Mouse (Mus musculus): Measurements from ENCODE around the gene Tmem239. TPM values are rescaled to one million over a fixed set of nuclear protein-coding genes. Genes with fewer than 3 reads are reported as not detected.

Tmem239 gene
- polyA plus RNA-seq, 1 experiment from 2014 or later = not detected

DNA sequence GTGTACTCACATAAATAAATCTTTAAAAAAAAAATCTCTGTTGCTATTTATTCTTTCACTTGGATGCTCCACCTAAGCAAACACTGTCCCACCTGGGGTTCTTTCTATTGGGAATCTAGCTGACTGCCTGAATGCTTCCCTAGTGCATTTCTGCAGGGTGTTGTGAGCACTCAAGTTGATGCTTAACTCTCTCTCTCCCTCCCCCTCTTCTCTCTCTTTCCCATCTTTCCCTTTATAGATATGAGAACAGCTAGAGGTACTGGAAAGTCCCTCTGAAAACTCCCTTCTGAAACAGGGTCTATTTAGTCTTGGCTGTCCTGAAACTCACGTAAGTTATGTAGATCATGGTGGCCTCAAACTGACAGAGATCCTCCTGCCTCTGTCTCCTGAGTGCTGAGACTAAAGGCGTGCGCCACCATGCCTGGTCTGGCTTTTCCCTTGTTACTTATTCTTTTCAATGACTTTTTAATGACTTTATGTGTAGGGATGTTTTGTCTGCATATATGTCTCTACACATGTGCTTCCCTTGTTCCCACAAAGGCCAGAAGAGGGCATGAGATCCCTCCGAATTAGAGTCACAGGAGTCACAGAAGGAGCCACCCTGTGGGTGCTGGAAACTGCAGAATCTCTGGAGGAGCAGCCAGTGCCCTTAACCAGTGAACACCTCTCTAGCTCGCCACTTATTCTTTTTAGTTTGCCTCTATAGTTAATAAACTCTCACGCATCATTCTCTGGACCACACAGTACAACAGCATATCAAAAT, 8.0 kb downstream of the Tmem239 start:
- Histone ChIP-seq H3K4me3 (replicated peaks) (no peak overlapping the region), H3K27me3 (peaks cover 5% of the 10 kb centered on the region; the same call in 1 of the 2 replicates), H3K9me3 (no peaks in the 10 kb centered on the region), H3K4me2 (no peak overlapping the region), H3K9ac (no peak overlapping the region), H3K36me3 (replicated peaks) (peaks cover 10% of the 10 kb centered on the region), H3K4me1 (0 out of 2 replicates have a peak, but pooled peaks cover 4% of the 10 kb centered on the region), H3K27ac (no peak overlapping the region)
- 79% methylated on average over 6 of the region's 6 CpGs for WGBS
- no peak for ATAC-seq (ENCODE audit: low FRiP score)

DNA sequence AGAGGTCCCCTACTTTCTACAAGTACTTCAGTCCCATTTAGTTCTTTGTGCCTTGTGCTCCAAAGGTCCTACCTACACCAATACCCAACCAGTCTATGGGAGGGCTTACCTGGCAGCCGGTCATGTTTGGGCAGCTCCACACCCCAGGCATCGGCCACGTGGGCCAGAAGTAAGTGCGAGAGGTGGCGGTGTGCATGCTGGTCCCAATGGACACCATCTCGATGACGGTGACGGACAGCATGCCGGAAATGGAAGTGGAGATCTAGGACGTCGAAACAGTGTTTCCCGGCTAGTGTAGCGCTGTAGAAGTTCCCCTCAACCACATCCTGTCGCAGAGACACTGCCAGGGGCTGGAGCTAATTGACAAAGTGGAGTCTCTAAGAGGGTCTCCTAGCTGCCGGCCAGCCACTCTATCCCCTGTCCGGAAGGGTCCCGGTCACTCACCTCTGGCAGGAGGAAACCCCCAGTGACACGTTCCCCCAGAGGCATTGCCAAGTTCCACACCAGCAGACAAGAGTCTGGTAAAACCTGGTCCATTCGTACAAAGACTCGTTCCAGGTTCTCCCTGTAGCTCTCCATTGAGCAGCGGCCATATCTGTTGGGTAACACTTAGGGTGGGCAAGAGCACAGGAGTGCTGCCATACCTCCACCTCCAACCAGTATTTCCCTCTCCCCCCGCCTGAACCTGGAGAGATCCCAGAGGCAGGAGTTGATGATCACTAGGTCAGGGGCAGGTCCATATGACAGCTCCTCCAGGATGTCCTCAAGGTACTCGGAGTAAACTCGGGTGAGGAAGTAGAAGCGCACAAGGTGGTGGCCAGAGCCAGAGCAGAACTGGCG, 15.7 kb downstream of the Tmem239 start:
- H3K4me3 ChIP-seq (replicated peaks) = no peak overlapping the region
- 95% methylated on average over 26 of the region's 26 CpGs for WGBS

DNA sequence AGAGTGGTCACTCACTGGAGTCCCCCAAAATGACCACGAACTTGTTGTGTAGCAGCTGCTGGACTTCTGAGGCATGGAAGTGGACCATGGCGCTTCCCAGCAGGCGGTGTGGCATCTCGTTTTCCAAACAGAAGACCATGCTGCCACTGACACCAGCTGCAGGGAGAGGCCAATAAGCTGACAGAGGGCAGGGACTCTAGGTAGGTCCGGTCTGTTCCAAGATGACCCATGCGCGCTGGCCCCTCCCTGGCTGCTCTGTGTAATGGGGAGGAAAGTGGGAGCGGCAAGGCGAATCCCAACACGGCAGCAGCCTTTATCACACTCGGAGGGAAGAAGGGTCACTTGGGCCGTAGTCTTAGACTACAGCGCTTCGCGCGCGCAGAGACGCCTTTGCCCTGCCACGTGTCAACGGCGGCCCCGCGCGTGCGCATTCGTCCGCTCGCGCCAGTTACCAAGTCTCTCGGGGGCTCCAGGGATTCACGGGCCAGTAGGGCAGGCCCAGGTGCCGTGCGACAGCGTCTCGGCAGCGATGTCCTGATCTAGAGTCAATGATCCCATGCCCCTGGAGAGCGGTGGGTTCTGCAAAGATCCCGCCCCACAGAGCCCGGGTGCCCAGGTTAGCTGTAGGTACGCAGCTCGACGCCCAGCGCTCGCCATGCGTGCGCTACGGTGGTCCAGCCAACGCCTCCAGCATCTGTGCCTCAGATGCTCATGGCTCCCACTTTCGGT, 17.3 kb downstream of the Tmem239 start:
- H3K36me3 ChIP-seq (replicated peaks) = peaks cover 21% of the 10 kb centered on the region
- 18% methylated on average over 49 of the region's 49 CpGs for WGBS

More for the DNA sequence above, 15.7 kb downstream of the Tmem239 start:
- no peaks in the 10 kb centered on the region for H3K27me3 ChIP-seq
- H3K36me3 ChIP-seq (replicated peaks) = peaks cover 24% of the 10 kb centered on the region
- no peak overlapping the region for H3K27ac ChIP-seq
- H3K4me2 ChIP-seq = no peak overlapping the region
- no peaks in the 10 kb centered on the region for H3K9me3 ChIP-seq
- H3K4me1 ChIP-seq = peaks cover 31% of the 10 kb centered on the region
- H3K9ac ChIP-seq = no peak overlapping the region
- ATAC-seq (ENCODE audit: low FRiP score) = no peak

DNA sequence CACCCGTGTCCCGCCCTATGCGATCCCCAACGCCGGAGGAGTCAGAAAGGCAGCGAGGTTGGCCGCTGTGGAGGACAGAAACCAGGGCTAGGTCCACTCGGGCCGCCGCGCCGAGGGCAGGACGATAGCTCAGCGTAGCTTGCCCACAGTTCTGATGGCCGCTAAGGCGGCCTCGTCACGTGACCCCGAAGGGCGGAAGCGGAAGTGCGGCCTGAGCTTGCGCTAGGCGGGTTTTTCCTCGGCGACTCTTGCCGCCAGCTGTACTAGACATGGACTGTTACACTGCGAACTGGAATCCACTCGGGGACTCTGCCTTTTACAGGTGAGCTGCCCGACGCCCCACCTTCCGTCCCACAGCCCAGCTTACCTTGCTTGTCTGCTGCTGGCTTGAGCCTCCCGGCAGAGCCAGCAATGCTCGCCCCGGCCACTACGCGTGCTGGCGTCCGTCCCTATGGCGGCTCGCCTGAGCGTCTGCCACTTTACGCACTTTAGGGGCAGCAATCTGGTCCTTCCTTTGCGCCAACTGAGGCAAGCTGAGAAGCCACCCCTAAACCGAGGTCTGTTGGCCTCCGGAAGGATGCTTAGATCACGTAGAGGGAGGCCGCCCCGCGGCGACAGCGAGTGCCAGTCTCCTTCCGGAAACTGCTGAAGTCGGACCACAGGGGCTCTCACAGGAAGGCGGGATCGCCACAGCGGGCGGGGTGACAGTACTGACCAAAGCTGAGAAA, 18.0 kb downstream of the Tmem239 start, which contains the start of the genes Vps16 and Pced1a:
Gene Vps16 (plus strand): TSS at position 214 of the 728 bp plus-strand sequence.
Gene Pced1a (minus strand): TSS at position 576 of the 728 bp plus-strand sequence.
- peaks cover 31% of the 10 kb centered on the region for H3K4me1 ChIP-seq
- H3K27me3 ChIP-seq = no peaks in the 10 kb centered on the region
- H3K27ac ChIP-seq = peak within 1 kb of the TSS; percentile 90
- ATAC-seq (ENCODE audit: low FRiP score) = peak; percentile 96
- H3K4me3 ChIP-seq (replicated peaks) = peak within 1 kb of the TSS; percentile 72
- WGBS = under 1% methylated on average over 58 of the region's 58 CpGs
- H3K36me3 ChIP-seq (replicated peaks) = peaks cover 15% of the 10 kb centered on the region; the same call in 1 of the 2 replicates
- peak within 1 kb of the TSS; percentile 89 for H3K9ac ChIP-seq
- H3K9me3 ChIP-seq = no peaks in the 10 kb centered on the region
- peak within 1 kb of the TSS; percentile 84 for H3K4me2 ChIP-seq

More for the DNA sequence above, 17.3 kb downstream of the Tmem239 start:
- no peaks in the 10 kb centered on the region for H3K27me3 ChIP-seq
- no peaks in the 10 kb centered on the region for H3K9me3 ChIP-seq
- H3K4me3 ChIP-seq (replicated peaks) = peak overlapping the region; percentile 72
- peak overlapping the region; percentile 84 for H3K4me2 ChIP-seq
- peak overlapping the region; percentile 89 for H3K9ac ChIP-seq
- peaks cover 31% of the 10 kb centered on the region for H3K4me1 ChIP-seq
- ATAC-seq (ENCODE audit: low FRiP score) = peak; percentile 79
- H3K27ac ChIP-seq = peak overlapping the region; percentile 90

- peak overlapping the region; percentile 72 for H3K4me3 ChIP-seq (replicated peaks)
- no peak for ATAC-seq (ENCODE audit: low FRiP score)
- no peaks in the 10 kb centered on the region for H3K9me3 ChIP-seq
- peaks cover 31% of the 10 kb centered on the region for H3K4me1 ChIP-seq
- WGBS = 48% methylated on average over 5 of the region's 5 CpGs
- H3K27ac ChIP-seq = 0 out of 2 replicates have a peak overlapping the region, but pooled peaks have one; percentile 90
- H3K9ac ChIP-seq = peak overlapping the region; percentile 89
- H3K36me3 ChIP-seq (replicated peaks) = peaks cover 12% of the 10 kb centered on the region; the same call in 1 of the 2 replicates
- peak overlapping the region; percentile 84 for H3K4me2 ChIP-seq
- no peaks in the 10 kb centered on the region for H3K27me3 ChIP-seq
Observed at GRCm38 (mm10) chr2:130425112-130425511, 18.8 kb downstream of the Tmem239 start.

DNA sequence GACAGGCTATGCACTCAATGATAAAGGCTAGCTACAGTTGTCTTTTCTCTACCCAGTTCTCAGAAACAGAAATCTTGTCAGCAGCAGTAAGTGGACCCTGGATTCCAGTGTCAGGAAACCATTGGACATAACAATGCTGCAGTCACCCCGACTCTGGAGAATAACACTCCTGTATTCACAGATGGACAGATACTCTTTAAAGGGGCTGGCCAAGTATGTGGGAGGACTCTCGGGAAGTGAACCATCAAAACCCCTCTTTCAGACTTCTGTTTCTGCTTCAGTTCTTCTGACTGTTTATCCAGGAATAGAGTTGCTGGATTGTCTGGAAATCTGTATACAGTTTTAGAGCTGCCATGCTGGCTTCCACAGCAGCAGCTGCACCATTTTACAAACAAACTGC, 23.6 kb downstream of the Tmem239 start:
- Histone ChIP-seq H3K4me2 (no peak overlapping the region), H3K27ac (no peak overlapping the region), H3K27me3 (no peaks in the 10 kb centered on the region), H3K4me1 (peaks cover 11% of the 10 kb centered on the region), H3K36me3 (replicated peaks) (peaks cover 8% of the 10 kb centered on the region; the same call in 1 of the 2 replicates), H3K9ac (no peak overlapping the region), H3K4me3 (replicated peaks) (no peak overlapping the region), H3K9me3 (no peaks in the 10 kb centered on the region)
- WGBS = 58% methylated on average over 2 of the region's 2 CpGs
- ATAC-seq (ENCODE audit: low FRiP score) = no peak

GRCm38 (mm10) chr2:130430484-130430883, 24.2 kb downstream of the Tmem239 start:
- no peak overlapping the region for H3K9ac ChIP-seq
- no peak overlapping the region for H3K27ac ChIP-seq
- H3K4me2 ChIP-seq = no peak overlapping the region
- 86% methylated on average over 3 of the region's 3 CpGs for WGBS
- H3K9me3 ChIP-seq = no peaks in the 10 kb centered on the region
- no peak for ATAC-seq (ENCODE audit: low FRiP score)
- H3K4me1 ChIP-seq = peaks cover 5% of the 10 kb centered on the region
- no peaks in the 10 kb centered on the region for H3K27me3 ChIP-seq
- H3K4me3 ChIP-seq (replicated peaks) = no peak overlapping the region
- peaks cover 8% of the 10 kb centered on the region; the same call in 1 of the 2 replicates for H3K36me3 ChIP-seq (replicated peaks)

GRCm38 (mm10) chr2:130432157-130432556, 25.9 kb downstream of the Tmem239 start:
- no peak overlapping the region for H3K4me3 ChIP-seq (replicated peaks)
- H3K4me2 ChIP-seq = no peak overlapping the region
- H3K27me3 ChIP-seq = no peaks in the 10 kb centered on the region
- WGBS = 89% methylated on average over 3 of the region's 3 CpGs
- H3K36me3 ChIP-seq (replicated peaks) = peaks cover 8% of the 10 kb centered on the region; the same call in 1 of the 2 replicates
- H3K9me3 ChIP-seq = no peaks in the 10 kb centered on the region
- H3K4me1 ChIP-seq = no peaks in the 10 kb centered on the region
- ATAC-seq (ENCODE audit: low FRiP score) = no peak
- no peak overlapping the region for H3K9ac ChIP-seq
- no peak overlapping the region for H3K27ac ChIP-seq

DNA sequence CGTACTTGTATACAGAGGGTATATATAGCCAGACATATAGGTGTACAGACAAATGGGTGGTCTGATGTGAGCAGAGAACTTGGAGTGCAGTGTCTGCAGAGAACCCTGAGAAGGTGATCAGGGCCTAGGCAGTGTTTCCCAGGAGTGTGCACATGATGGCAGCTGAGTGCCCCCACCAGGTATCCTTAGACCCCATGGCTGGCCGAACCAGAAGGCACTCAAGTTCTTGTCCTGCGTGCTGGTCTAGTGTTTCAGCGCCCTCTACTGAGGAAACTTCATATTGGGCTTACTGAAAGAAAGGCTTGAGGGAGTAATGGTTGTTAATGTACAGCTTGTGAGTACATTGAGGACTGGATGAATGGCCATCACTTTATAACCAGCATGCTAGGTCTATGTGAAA, 26.9 kb downstream of the Tmem239 start:
- Histone ChIP-seq H3K9ac (no peak overlapping the region), H3K4me1 (no peaks in the 10 kb centered on the region), H3K27ac (no peak overlapping the region), H3K27me3 (no peaks in the 10 kb centered on the region), H3K4me3 (replicated peaks) (no peak overlapping the region), H3K9me3 (no peaks in the 10 kb centered on the region), H3K4me2 (no peak overlapping the region), H3K36me3 (replicated peaks) (peaks cover 13% of the 10 kb centered on the region)
- ATAC-seq (ENCODE audit: low FRiP score) = peak; percentile 63
- WGBS = 27% methylated on average over 4 of the region's 4 CpGs

GRCm38 (mm10) chr2:130436769-130437168, 30.5 kb downstream of the Tmem239 start:
- Histone ChIP-seq H3K27me3 (no peaks in the 10 kb centered on the region), H3K4me3 (replicated peaks) (no peak overlapping the region), H3K9ac (no peak overlapping the region), H3K4me1 (no peaks in the 10 kb centered on the region), H3K27ac (no peak overlapping the region), H3K36me3 (replicated peaks) (peaks cover 48% of the 10 kb centered on the region), H3K4me2 (no peak overlapping the region), H3K9me3 (no peaks in the 10 kb centered on the region)
- WGBS = 92% methylated on average over 1 of the region's 1 CpGs
- no peak for ATAC-seq (ENCODE audit: low FRiP score)

DNA sequence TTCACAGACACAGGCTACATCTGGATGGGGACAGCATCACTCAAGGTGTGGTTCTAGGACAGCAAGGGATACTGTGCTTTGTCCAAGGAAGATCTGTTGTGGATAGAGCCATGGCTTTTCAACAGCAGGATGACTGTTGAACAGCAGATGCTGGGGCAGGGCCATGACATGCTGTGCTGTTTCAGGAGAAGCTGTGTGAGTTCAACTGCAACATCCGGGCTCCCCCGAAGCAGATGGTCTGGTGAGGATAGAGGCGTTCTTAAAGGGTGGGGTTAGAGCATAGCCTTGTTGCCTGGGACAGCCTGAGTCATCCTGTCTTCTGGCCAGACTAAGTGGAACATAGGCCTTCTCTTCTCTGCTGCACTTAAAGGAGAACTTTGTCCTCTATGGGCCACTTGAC, 32.6 kb downstream of the Tmem239 start:
- Histone ChIP-seq H3K4me2 (no peak overlapping the region), H3K4me3 (replicated peaks) (no peak overlapping the region), H3K27ac (no peak overlapping the region), H3K9me3 (no peaks in the 10 kb centered on the region), H3K36me3 (replicated peaks) (peaks cover 63% of the 10 kb centered on the region), H3K4me1 (no peaks in the 10 kb centered on the region), H3K27me3 (no peaks in the 10 kb centered on the region), H3K9ac (no peak overlapping the region)
- WGBS = 99% methylated on average over 3 of the region's 3 CpGs
- ATAC-seq (ENCODE audit: low FRiP score) = no peak
